In genomic region chr4:125497471-125497870, GRCm38 (mm10) we compare ENCODE assay signal across 31 mouse cellular contexts. TPM values are rescaled to one million over a fixed set of nuclear protein-coding genes. Genes with fewer than 3 reads are reported as not detected.
DNase-seq lines count a peak whose midpoint lies in the region; ATAC-seq and TF ChIP-seq lines count a peak whose summit lies in the region.
"Had no signal": no experiment of that assay in that cellular context is flagged by ENCODE, and none has a peak within 500 bp of the region (broad histone marks: within the 10 kb centered on the region; RNA-seq: fewer than 3 reads in every experiment).

No protein-coding gene starts in this region.

- ATAC-seq in forebrain, postnatal 0 days = no peak
- ATAC-seq in forebrain, embryonic 11.5 days (replicated peaks; ENCODE audit: low FRiP score) = no peak
- ATAC-seq in midbrain, embryonic 16.5 days = no peak
- no peak for ATAC-seq in midbrain, embryonic 15.5 days (replicated peaks)
- ATAC-seq in monocyte, adult 5-6 weeks (replicated peaks; ENCODE audit: insufficient number of reproducible peaks, low FRiP score, low TSS enrichment, poor library complexity, severe bottlenecking) = no peak
- ATAC-seq: intestine, postnatal 0 days; midbrain, embryonic 13.5 days; Patski had no signal

- H3K9ac ChIP-seq in forebrain, postnatal 0 days = no peak overlapping the region
- no peak overlapping the region for H3K9ac ChIP-seq in forebrain, embryonic 11.5 days (ENCODE audit: low read length)
- H3K9ac ChIP-seq in midbrain, embryonic 16.5 days (ENCODE audit: low read depth, low read length) = no peak overlapping the region
- no peak overlapping the region for H3K9ac ChIP-seq in midbrain, embryonic 15.5 days
- no peak overlapping the region; the same call in 1 of the 2 replicates for H3K9ac ChIP-seq in ES-E14 (ENCODE audit: insufficient read depth, low read depth, low read length, poor library complexity, severe bottlenecking)
- H3K9ac ChIP-seq: embryonic facial prominence, embryonic 13.5 days; hindbrain, embryonic 12.5 days; liver, embryonic 14.5 days; midbrain, embryonic 13.5 days had no signal

- no peak for TF ChIP-seq CTCF in forebrain, postnatal 0 days (IDR thresholded peaks at IDR 0.05; ENCODE audit: low read depth)

- no peak overlapping the region for H3K4me3 ChIP-seq in forebrain, postnatal 0 days (ENCODE audit: low read depth, low read length)
- no peak overlapping the region for H3K4me3 ChIP-seq in forebrain, embryonic 11.5 days (ENCODE audit: low read depth, low read length)
- H3K4me3 ChIP-seq in midbrain, embryonic 16.5 days (ENCODE audit: low read depth, low read length) = no peak overlapping the region
- H3K4me3 ChIP-seq in midbrain, embryonic 15.5 days = no peak overlapping the region
- H3K4me3 ChIP-seq in ES-E14 (ENCODE audit: insufficient read depth in 1 of 2, low read depth in 1 of 2, low read length in 2 of 2, poor library complexity in 1 of 2, severe bottlenecking in 1 of 2) = no peak overlapping the region
- H3K4me3 ChIP-seq: embryonic facial prominence, embryonic 13.5 days; hindbrain, embryonic 12.5 days; midbrain, embryonic 13.5 days; neural tube, embryonic 13.5 days had no signal

- WGBS in forebrain, postnatal 0 days = 40% methylated on average over 7 of the region's 7 CpGs
- 32% methylated on average over 7 of the region's 7 CpGs for WGBS in forebrain, embryonic 11.5 days
- 44% methylated on average over 7 of the region's 7 CpGs for WGBS in midbrain, embryonic 16.5 days
- WGBS in midbrain, embryonic 15.5 days = 48% methylated on average over 7 of the region's 7 CpGs

- in situ Hi-C loops in ES-E14 (cut with MboI; ENCODE audit: low sequenced_read_pairs in 2 of 2, unreplicated experiment in 2 of 2) = no loop called here

- H3K4me1 ChIP-seq in forebrain, postnatal 0 days (ENCODE audit: insufficient read depth) = peaks cover 4% of the 10 kb centered on the region; the same call in 1 of the 2 replicates
- H3K4me1 ChIP-seq in forebrain, embryonic 11.5 days (replicated peaks; ENCODE audit: control insufficient read depth, insufficient read depth, low read length) = peaks cover 12% of the 10 kb centered on the region
- H3K4me1 ChIP-seq in midbrain, embryonic 16.5 days (ENCODE audit: control insufficient read depth, insufficient read depth, low read length) = peaks cover 39% of the 10 kb centered on the region
- H3K4me1 ChIP-seq in midbrain, embryonic 15.5 days = peaks cover 61% of the 10 kb centered on the region
- peaks cover 12 to 45% of the 10 kb centered on the region in 2 experiments for H3K4me1 ChIP-seq in ES-E14 (ENCODE audit: control insufficient read depth in 2 of 2, insufficient read depth in 2 of 2, low read length in 2 of 2, poor library complexity in 1 of 2)
- H3K4me1 ChIP-seq: embryonic facial prominence, embryonic 13.5 days had no signal

- H3K27me3 ChIP-seq in forebrain, postnatal 0 days (ENCODE audit: insufficient read depth, low read length) = peaks cover 14% of the 10 kb centered on the region; the same call in 1 of the 2 replicates
- peaks cover 59% of the 10 kb centered on the region for H3K27me3 ChIP-seq in forebrain, embryonic 11.5 days (ENCODE audit: control insufficient read depth, insufficient read depth, low read length)
- peaks cover 5% of the 10 kb centered on the region for H3K27me3 ChIP-seq in midbrain, embryonic 16.5 days (ENCODE audit: control insufficient read depth, insufficient read depth, low read depth, low read length)
- H3K27me3 ChIP-seq in midbrain, embryonic 15.5 days (replicated peaks) = peaks cover 4% of the 10 kb centered on the region; the same call in 1 of the 2 replicates

- peak overlapping the region; percentile 19; the same call in 1 of the 2 replicates for H3K4me2 ChIP-seq in forebrain, postnatal 0 days (ENCODE audit: low read depth)
- H3K4me2 ChIP-seq in forebrain, embryonic 11.5 days (ENCODE audit: low read depth, low read length, severe bottlenecking) = no peak overlapping the region
- H3K4me2 ChIP-seq in midbrain, embryonic 16.5 days (ENCODE audit: low read length) = peak overlapping the region; percentile 13; the same call in 1 of the 2 replicates
- no peak overlapping the region for H3K4me2 ChIP-seq in midbrain, embryonic 15.5 days
- H3K4me2 ChIP-seq: embryonic facial prominence, embryonic 13.5 days had no signal

- no peaks in the 10 kb centered on the region for H3K9me3 ChIP-seq in forebrain, postnatal 0 days (ENCODE audit: low read length)
- no peaks in the 10 kb centered on the region for H3K9me3 ChIP-seq in forebrain, embryonic 11.5 days (ENCODE audit: control insufficient read depth, low read length)
- H3K9me3 ChIP-seq in midbrain, embryonic 16.5 days (replicated peaks; ENCODE audit: control insufficient read depth, low read length, poor library complexity, severe bottlenecking) = no peaks in the 10 kb centered on the region
- H3K9me3 ChIP-seq in midbrain, embryonic 15.5 days = no peaks in the 10 kb centered on the region
- H3K9me3 ChIP-seq in ES-E14 (ENCODE audit: control insufficient read depth, insufficient read depth, low read depth, low read length) = no peaks in the 10 kb centered on the region
- H3K9me3 ChIP-seq: embryonic facial prominence, embryonic 13.5 days; hindbrain, embryonic 12.5 days; midbrain, embryonic 13.5 days; neural tube, embryonic 13.5 days had no signal

- H3K36me3 ChIP-seq in forebrain, postnatal 0 days (ENCODE audit: insufficient read depth) = no peaks in the 10 kb centered on the region
- no peaks in the 10 kb centered on the region for H3K36me3 ChIP-seq in forebrain, embryonic 11.5 days (ENCODE audit: control insufficient read depth, insufficient read depth, low read length)
- H3K36me3 ChIP-seq in midbrain, embryonic 16.5 days (ENCODE audit: control insufficient read depth, insufficient read depth, low read length) = no peaks in the 10 kb centered on the region
- H3K36me3 ChIP-seq in midbrain, embryonic 15.5 days (replicated peaks) = no peaks in the 10 kb centered on the region
- no peaks in the 10 kb centered on the region; the same call in 1 of the 2 replicates for H3K36me3 ChIP-seq in ES-E14 (ENCODE audit: control insufficient read depth, insufficient read depth, low read length, poor library complexity, severe bottlenecking)
- H3K36me3 ChIP-seq: embryonic facial prominence, embryonic 13.5 days; hindbrain, embryonic 12.5 days; midbrain, embryonic 13.5 days; neural tube, embryonic 13.5 days had no signal

- H3K27ac ChIP-seq in forebrain, postnatal 0 days (ENCODE audit: low read depth, low read length) = no peak overlapping the region
- H3K27ac ChIP-seq in forebrain, embryonic 11.5 days (ENCODE audit: low read depth, low read length) = no peak overlapping the region
- H3K27ac ChIP-seq in midbrain, embryonic 16.5 days (ENCODE audit: low read length) = no peak overlapping the region
- no peak overlapping the region for H3K27ac ChIP-seq in midbrain, embryonic 15.5 days
- H3K27ac ChIP-seq in ES-E14 (ENCODE audit: insufficient read depth, low read depth, low read length, poor library complexity, severe bottlenecking) = peak overlapping the region; percentile 5; the same call in 1 of the 2 replicates
- H3K27ac ChIP-seq: embryonic facial prominence, embryonic 13.5 days; hindbrain, embryonic 12.5 days; liver, embryonic 14.5 days; macrophage; midbrain, embryonic 13.5 days; neural tube, embryonic 13.5 days had no signal

- DNase-seq in forebrain, postnatal 0 days = no peak
- DNase-seq in forebrain, embryonic 11.5 days (ENCODE audit: low spot score) = no peak
- DNase-seq in ES-E14 (ENCODE audit: low read depth, low spot score) = no peak
- no peak for DNase-seq in embryo, embryonic 11 days
- DNase-seq: adrenal gland, postnatal 10 days; B cell, adult 2 months; cerebellum, adult 11-12 months; cerebellum, adult 9-11 months; heart, postnatal 14 days; kidney, adult 9 months; kidney, postnatal 10 days; layer of hippocampus, postnatal 36 days; liver; lung, adult 2 months; lung, postnatal 10 days; retina, postnatal 1 day; right cerebral cortex, postnatal 14 days; thymus, postnatal 4 days had no signal

TF ChIP-seq in ES-E14, 5 proteins besides CTCF, POLR2A, EP300 and RAD21:
- TF ChIP-seq MAFK (IDR thresholded peaks at IDR 0.05; ENCODE audit: insufficient read depth, low read depth, low read length) = no peak
- TF ChIP-seq ZC3H11A (IDR thresholded peaks at IDR 0.05; ENCODE audit: borderline replicate concordance, low read depth, low read length) = no peak
- TF ChIP-seq HCFC1 (IDR thresholded peaks at IDR 0.05; ENCODE audit: borderline replicate concordance, insufficient read depth, low read length) = no peak
- no peak for TF ChIP-seq CHD2 (IDR thresholded peaks at IDR 0.05; ENCODE audit: low read depth, low read length)

RNA-seq across cellular contexts. Expression of gene Grik3, which starts 7.0 kb away (rescaled TPM):
- total RNA-seq in forebrain, postnatal 0 days (2014; rRNA removed) = 21.5 and 23.1 TPM in 2 replicates
- 2.8 and 4.3 TPM in 2 replicates for polyA plus RNA-seq in forebrain, postnatal 0 days (2015; fragmentation: Nextera tagmentation; extraction: Ambion mirVana)
- polyA plus RNA-seq in forebrain, embryonic 11.5 days (2014; fragmentation: Nextera tagmentation; extraction: Ambion mirVana) = 2.0 and 2.7 TPM in 2 replicates
- 4.4 and 5.9 TPM in 2 replicates for polyA plus RNA-seq in midbrain, embryonic 16.5 days (2015; fragmentation: Nextera tagmentation; extraction: Ambion mirVana)
- polyA plus RNA-seq in midbrain, embryonic 15.5 days (2015; fragmentation: Nextera tagmentation; extraction: Ambion mirVana) = 4.8 and 5.3 TPM in 2 replicates
- total RNA-seq in ES-E14 (2012; rRNA removed) = 9.8 and 13.6 TPM in 2 replicates
- total RNA-seq in monocyte, adult 5-6 weeks (2017) = not detected in 3 replicates
- total RNA-seq: megakaryocyte-erythroid progenitor cell, adult 5-6 weeks had no signal
- polyA plus RNA-seq: limb, embryonic 11.5 days; macrophage; Patski had no signal

Comparison
In these comparisons a context has a peak if more than half of its experiments do, and no peak if none do; other contexts are left out.
1. H3K4me2 ChIP-seq: peak in forebrain, postnatal 0 days (single experiment) and midbrain, embryonic 16.5 days (single experiment); none in forebrain, embryonic 11.5 days (single experiment) and midbrain, embryonic 15.5 days (single experiment).